Mouse (Mus musculus) lung, embryonic 14.5 days (tissue): Measurements from ENCODE around the gene Fam240a. TPM values are rescaled to one million over a fixed set of nuclear protein-coding genes. Genes with fewer than 3 reads are reported as not detected.

ENCODE experiments used
- ATAC-seq: fragments of 200-750 bp; cut with Nextera tagmentation; 2 replicates; pipeline ENCODE4 v1.8.0; 2017; ENCODE audit warnings: mild to moderate bottlenecking, moderate TSS enrichment, moderate library complexity; ENCODE audit not compliant: insufficient read depth
- DNase-seq: peaks from one replicate; pipeline ENCODE4 v3.0.0-alpha.2; 2015
- H3K27ac ChIP-seq: fragments of 300-500 bp; sonication (generic); 2 replicates; pipeline ENCODE4 v1.5.1; 2014; ENCODE audit warnings: low read depth, mild to moderate bottlenecking, moderate library complexity
- H3K27me3 ChIP-seq: fragments of 300-500 bp; sonication (generic); 2 replicates; pipeline ENCODE4 v1.6.1; 2014; ENCODE audit warnings: low read length, control low read depth; ENCODE audit not compliant: insufficient read depth
- H3K36me3 ChIP-seq: fragments of 300-500 bp; sonication (generic); 2 replicates; pipeline ENCODE4 v1.6.1; 2014; ENCODE audit warnings: control low read depth; ENCODE audit not compliant: insufficient read depth
- H3K4me1 ChIP-seq: fragments of 300-500 bp; sonication (generic); 2 replicates; pipeline ENCODE4 v1.6.1; 2014; ENCODE audit warnings: antibody characterized with exemption, control low read depth; ENCODE audit not compliant: insufficient read depth
- H3K4me2 ChIP-seq: fragments of 300-500 bp; sonication (generic); 2 replicates; pipeline ENCODE4 v1.6.1; 2014; ENCODE audit warnings: mild to moderate bottlenecking
- H3K4me3 ChIP-seq: fragments of 300-500 bp; sonication (generic); 2 replicates; pipeline ENCODE4 v1.5.1; 2014; ENCODE audit warnings: low read depth, low read length
- H3K9ac ChIP-seq: fragments of 300-500 bp; sonication (generic); 2 replicates; pipeline ENCODE4 v1.6.1; 2014
- H3K9me3 ChIP-seq: fragments of 300-500 bp; sonication (generic); 2 replicates; pipeline ENCODE4 v1.6.1; 2016; ENCODE audit warnings: low read depth, low read length, control low read depth
- CTCF ChIP-seq: IDR thresholded peaks from 2 replicates; pipeline ENCODE4 v1.5.1; 2016; ENCODE audit warnings: antibody characterized with exemption, low read depth
- WGBS: fragments of 180-500 bp; shearing (Covaris S2); extraction: QIAGEN DNeasy Blood & Tissue Kit; methylation state at CpG from one replicate; pipeline ENCODE4 v1.1.7; 2014; 5-methylcytosine and 5-hydroxymethylcytosine counted together
- polyA plus RNA-seq: library from polyadenylated mRNA; unstranded; fragments of >200 nt; fragmentation: Nextera tagmentation; extraction: Ambion mirVana; gene quantifications from 2 replicates; pipeline ENCODE4 v1.2.1, GENCODE M21; 2014

Fam240a gene
- polyA plus RNA-seq, 1 experiment from 2014 or later = not detected

- DNase-seq (peak; percentile 87), ATAC-seq (no peak)
- Histone ChIP-seq H3K36me3 (no peaks in the 10 kb centered on the region), H3K9ac (no peak overlapping the region), H3K4me2 (no peak overlapping the region), H3K4me3 (no peak overlapping the region), H3K9me3 (no peaks in the 10 kb centered on the region), H3K4me1 (no peaks in the 10 kb centered on the region), H3K27ac (no peak overlapping the region), H3K27me3 (no peaks in the 10 kb centered on the region)
- WGBS = 12% methylated on average over 7 of the region's 7 CpGs
- TF ChIP-seq CTCF = peak; percentile 89
Observed at GRCm38 (mm10) chr9:110922759-110923158, 6.1 kb upstream of the Fam240a start.

GRCm38 (mm10) chr9:110920665-110921419 lies 4.2 kb upstream of the Fam240a start:
- Histone ChIP-seq H3K27ac (0 out of 2 replicates have a peak overlapping the region, but pooled peaks have one; percentile 18), H3K9ac (no peak overlapping the region), H3K4me1 (no peaks in the 10 kb centered on the region), H3K27me3 (no peaks in the 10 kb centered on the region), H3K4me2 (no peak overlapping the region), H3K9me3 (no peaks in the 10 kb centered on the region), H3K36me3 (no peaks in the 10 kb centered on the region), H3K4me3 (no peak overlapping the region)
- WGBS = 55% methylated on average over 15 of the region's 15 CpGs
- DNase-seq (peak; percentile 42), ATAC-seq (no peak)
- no peak for TF ChIP-seq CTCF

GRCm38 (mm10) chr9:110915466-110915865 lies 1.2 kb downstream of the Fam240a start:
- no peak overlapping the region for H3K4me3 ChIP-seq
- ATAC-seq (no peak), DNase-seq (no peak)
- H3K36me3 ChIP-seq = no peaks in the 10 kb centered on the region
- H3K27me3 ChIP-seq = no peaks in the 10 kb centered on the region
- H3K27ac ChIP-seq = no peak overlapping the region
- 51% methylated on average over 8 of the region's 8 CpGs for WGBS
- H3K9me3 ChIP-seq = no peaks in the 10 kb centered on the region
- H3K4me1 ChIP-seq = no peaks in the 10 kb centered on the region
- TF ChIP-seq CTCF = no peak
- no peak overlapping the region for H3K9ac ChIP-seq
- no peak overlapping the region for H3K4me2 ChIP-seq

GRCm38 (mm10) chr9:110914631-110915236 lies 1.9 kb downstream of the Fam240a start:
- ATAC-seq (no peak), DNase-seq (no peak)
- no peaks in the 10 kb centered on the region for H3K9me3 ChIP-seq
- H3K9ac ChIP-seq = no peak overlapping the region
- H3K36me3 ChIP-seq = no peaks in the 10 kb centered on the region
- no peak overlapping the region for H3K4me2 ChIP-seq
- H3K27ac ChIP-seq = no peak overlapping the region
- WGBS = 43% methylated on average over 21 of the region's 21 CpGs
- TF ChIP-seq CTCF = no peak
- no peak overlapping the region for H3K4me3 ChIP-seq
- no peaks in the 10 kb centered on the region for H3K4me1 ChIP-seq
- H3K27me3 ChIP-seq = no peaks in the 10 kb centered on the region

GRCm38 (mm10) chr9:110909371-110909967 lies 7.2 kb downstream of the Fam240a start:
- no peaks in the 10 kb centered on the region for H3K4me1 ChIP-seq
- H3K4me2 ChIP-seq = no peak overlapping the region

GRCm38 (mm10) chr9:110908631-110909016 lies 8.0 kb downstream of the Fam240a start:
- DNase-seq (no peak), ATAC-seq (no peak)
- Histone ChIP-seq H3K27me3 (no peaks in the 10 kb centered on the region), H3K9ac (no peak overlapping the region), H3K36me3 (no peaks in the 10 kb centered on the region), H3K27ac (no peak overlapping the region), H3K4me3 (no peak overlapping the region), H3K4me2 (no peak overlapping the region), H3K9me3 (no peaks in the 10 kb centered on the region), H3K4me1 (no peaks in the 10 kb centered on the region)
- TF ChIP-seq CTCF = no peak
- WGBS = 90% methylated on average over 3 of the region's 3 CpGs

More at GRCm38 (mm10) chr9:110909371-110909967, 7.2 kb downstream of the Fam240a start:
- no peaks in the 10 kb centered on the region for H3K36me3 ChIP-seq
- no peak overlapping the region for H3K9ac ChIP-seq
- no peak overlapping the region for H3K4me3 ChIP-seq
- 69% methylated on average over 6 of the region's 6 CpGs for WGBS
- H3K27ac ChIP-seq = no peak overlapping the region
- ATAC-seq (no peak), DNase-seq (no peak)
- H3K9me3 ChIP-seq = no peaks in the 10 kb centered on the region
- H3K27me3 ChIP-seq = no peaks in the 10 kb centered on the region
- TF ChIP-seq CTCF = no peak

- Histone ChIP-seq H3K4me2 (no peak overlapping the region), H3K27ac (no peak overlapping the region), H3K4me1 (no peaks in the 10 kb centered on the region), H3K36me3 (no peaks in the 10 kb centered on the region), H3K27me3 (no peaks in the 10 kb centered on the region), H3K9ac (no peak overlapping the region), H3K9me3 (no peaks in the 10 kb centered on the region), H3K4me3 (no peak overlapping the region)
- no peak for TF ChIP-seq CTCF
- DNase-seq (no peak), ATAC-seq (no peak)
- WGBS = 71% methylated on average over 4 of the region's 4 CpGs
Observed at GRCm38 (mm10) chr9:110907838-110908630, 8.6 kb downstream of the Fam240a start.
